Mouse (Mus musculus) hindbrain, embryonic 12.5 days (tissue): Measurements from ENCODE around the gene Exoc3l2. TPM values are rescaled to one million over a fixed set of nuclear protein-coding genes. Genes with fewer than 3 reads are reported as not detected.
"Not testable (repeated sequence)": the region's sequence is repeated elsewhere in the genome, so short reads cannot be mapped to it uniquely, and the experiment has no call there.

Experiments
- ATAC-seq: fragments of 200-750 bp; cut with Nextera tagmentation; 2 replicates; pipeline ENCODE4 v1.8.0; 2017; ENCODE audit warnings: moderate TSS enrichment; ENCODE audit not compliant: low FRiP score
- H3K27ac ChIP-seq: fragments of 300-500 bp; sonication (generic); 2 replicates; pipeline ENCODE4 v1.5.1; 2016; ENCODE audit warnings: mild to moderate bottlenecking
- H3K27me3 ChIP-seq: fragments of 300-500 bp; sonication (generic); 2 replicates; pipeline ENCODE4 v1.6.1; 2016; ENCODE audit warnings: mild to moderate bottlenecking
- H3K36me3 ChIP-seq: fragments of 300-500 bp; sonication (generic); 2 replicates; pipeline ENCODE4 v1.6.1; 2016; ENCODE audit warnings: mild to moderate bottlenecking
- H3K4me1 ChIP-seq: fragments of 300-500 bp; sonication (generic); 2 replicates; pipeline ENCODE4 v1.6.1; 2016
- H3K4me2 ChIP-seq: fragments of 300-500 bp; sonication (generic); replicated peaks from 2 replicates; pipeline ENCODE4 v1.6.1; 2016; ENCODE audit warnings: mild to moderate bottlenecking
- H3K4me3 ChIP-seq: fragments of 300-500 bp; sonication (generic); 2 replicates; pipeline ENCODE4 v1.5.1; 2016; ENCODE audit warnings: mild to moderate bottlenecking
- H3K9ac ChIP-seq: fragments of 300-500 bp; sonication (generic); 2 replicates; pipeline ENCODE4 v1.6.1; 2016; ENCODE audit warnings: mild to moderate bottlenecking, moderate library complexity
- H3K9me3 ChIP-seq: fragments of 300-500 bp; sonication (generic); replicated peaks from 2 replicates; pipeline ENCODE4 v1.6.1; 2016; ENCODE audit warnings: mild to moderate bottlenecking
- WGBS: fragments of 180-500 bp; shearing (Covaris S2); methylation state at CpG from one replicate; pipeline ENCODE4 v1.1.7; 2016; 5-methylcytosine and 5-hydroxymethylcytosine counted together
- polyA plus RNA-seq: library from polyadenylated mRNA; unstranded; fragments of >200 nt; fragmentation: Nextera tagmentation; extraction: Ambion mirVana; gene quantifications from 2 replicates; pipeline ENCODE4 v1.2.1, GENCODE M21; 2016

Gene Exoc3l2
- polyA plus RNA-seq, 1 experiment from 2014 or later = 1.0 TPM

GRCm38 (mm10) chr7:19498326-19498725 lies 35.2 kb downstream of the Exoc3l2 start:
- Histone ChIP-seq H3K4me2 (no peak overlapping the region), H3K27me3 (peaks cover 5% of the 10 kb centered on the region), H3K36me3 (no peaks in the 10 kb centered on the region), H3K4me3 (no peak overlapping the region), H3K9me3 (no peaks in the 10 kb centered on the region), H3K4me1 (no peaks in the 10 kb centered on the region), H3K27ac (no peak overlapping the region), H3K9ac (no peak overlapping the region)
- 73% methylated on average over 4 of the region's 4 CpGs for WGBS
- ATAC-seq = no peak

GRCm38 (mm10) chr7:19500420-19501363 lies 37.6 kb downstream of the Exoc3l2 start:
- H3K4me3 ChIP-seq = no peak overlapping the region
- H3K4me1 ChIP-seq = no peaks in the 10 kb centered on the region
- H3K27me3 ChIP-seq = no peaks in the 10 kb centered on the region
- H3K9ac ChIP-seq = no peak overlapping the region
- 72% methylated on average over 12 of the region's 12 CpGs for WGBS
- H3K36me3 ChIP-seq = no peaks in the 10 kb centered on the region
- ATAC-seq = no peak
- no peak overlapping the region for H3K4me2 ChIP-seq
- H3K27ac ChIP-seq = no peak overlapping the region
- H3K9me3 ChIP-seq = no peaks in the 10 kb centered on the region

DNA sequence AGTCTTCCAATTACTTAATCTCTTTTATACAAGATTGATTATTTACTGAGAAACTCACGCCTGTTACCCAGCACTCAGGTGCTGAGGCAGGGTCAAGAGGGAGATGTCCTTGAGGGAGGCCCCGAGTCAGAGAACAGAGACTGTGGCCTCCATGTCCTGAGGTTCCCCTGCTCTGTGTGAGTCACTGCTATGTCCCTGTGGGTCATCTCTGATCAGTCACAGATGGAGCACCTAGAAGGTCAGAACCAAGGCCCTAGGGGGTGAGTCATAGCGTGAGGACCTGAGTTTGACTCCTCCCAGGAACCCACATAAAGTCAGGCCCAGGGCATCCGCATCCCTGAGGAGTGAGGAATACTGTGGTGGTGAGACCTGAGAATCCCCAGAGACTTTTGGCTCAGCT lies 38.5 kb downstream of the Exoc3l2 start:
- no peak overlapping the region for H3K4me2 ChIP-seq
- no peak overlapping the region for H3K27ac ChIP-seq
- H3K36me3 ChIP-seq = no peaks in the 10 kb centered on the region
- no peaks in the 10 kb centered on the region for H3K9me3 ChIP-seq
- 84% methylated on average over 4 of the region's 4 CpGs for WGBS
- H3K9ac ChIP-seq = no peak overlapping the region
- no peaks in the 10 kb centered on the region for H3K27me3 ChIP-seq
- H3K4me1 ChIP-seq = peaks cover 4% of the 10 kb centered on the region
- no peak for ATAC-seq
- no peak overlapping the region for H3K4me3 ChIP-seq

DNA sequence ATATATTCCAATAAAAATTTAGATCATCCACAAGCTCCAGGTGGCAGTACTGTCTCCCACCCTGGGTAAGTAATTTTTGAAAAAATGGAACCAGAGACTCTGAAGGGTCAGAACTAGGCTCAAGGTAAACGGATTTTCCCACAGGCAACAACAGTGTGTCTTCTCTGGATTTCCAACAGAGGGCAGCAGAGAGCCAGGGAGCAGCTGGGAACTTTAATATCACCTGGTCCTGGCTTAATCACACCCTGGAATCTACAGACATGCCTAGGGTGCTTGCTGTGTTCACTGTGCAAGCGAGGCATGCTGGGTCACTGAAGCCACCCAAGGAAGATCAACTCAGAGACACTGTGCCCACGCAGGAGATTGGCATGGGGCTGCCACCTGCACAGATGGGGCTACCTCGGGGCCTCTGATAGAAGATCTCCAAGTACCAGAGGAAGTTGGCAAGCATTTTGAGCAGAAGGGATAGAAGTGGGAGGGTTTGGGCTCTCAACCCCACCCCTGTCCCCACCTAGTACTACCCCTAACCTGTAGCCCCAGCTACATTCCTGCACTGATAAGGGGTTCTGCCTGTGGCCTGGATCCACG lies 40.4 kb downstream of the Exoc3l2 start:
- Histone ChIP-seq H3K27ac (no peak overlapping the region), H3K4me2 (no peak overlapping the region), H3K27me3 (no peaks in the 10 kb centered on the region), H3K36me3 (no peaks in the 10 kb centered on the region), H3K4me1 (peaks cover 16% of the 10 kb centered on the region), H3K9ac (no peak overlapping the region), H3K9me3 (no peaks in the 10 kb centered on the region), H3K4me3 (no peak overlapping the region)
- 36% methylated on average over 5 of the region's 5 CpGs for WGBS
- no peak for ATAC-seq

GRCm38 (mm10) chr7:19506326-19506725 lies 43.2 kb downstream of the Exoc3l2 start:
- Histone ChIP-seq H3K4me2 (peak overlapping the region; percentile 93), H3K9me3 (no peaks in the 10 kb centered on the region), H3K27me3 (no peaks in the 10 kb centered on the region), H3K4me3 (peak overlapping the region; percentile 62; the same call in 1 of the 2 replicates), H3K4me1 (peaks cover 25% of the 10 kb centered on the region), H3K9ac (no peak overlapping the region), H3K27ac (no peak overlapping the region), H3K36me3 (no peaks in the 10 kb centered on the region)
- WGBS = 26% methylated on average over 6 of the region's 6 CpGs
- ATAC-seq = no peak

GRCm38 (mm10) chr7:19506969-19507611 lies 44.0 kb downstream of the Exoc3l2 start:
- Histone ChIP-seq H3K9ac (peak overlapping the region; percentile 76), H3K36me3 (no peaks in the 10 kb centered on the region), H3K4me1 (peaks cover 25% of the 10 kb centered on the region), H3K4me3 (peak overlapping the region; percentile 62), H3K4me2 (peak overlapping the region; percentile 93), H3K9me3 (no peaks in the 10 kb centered on the region), H3K27ac (peak overlapping the region; percentile 87), H3K27me3 (no peaks in the 10 kb centered on the region)
- WGBS = under 1% methylated on average over 71 of the region's 71 CpGs
- ATAC-seq = peak; percentile 19; the same call in 1 of the 2 replicates

DNA sequence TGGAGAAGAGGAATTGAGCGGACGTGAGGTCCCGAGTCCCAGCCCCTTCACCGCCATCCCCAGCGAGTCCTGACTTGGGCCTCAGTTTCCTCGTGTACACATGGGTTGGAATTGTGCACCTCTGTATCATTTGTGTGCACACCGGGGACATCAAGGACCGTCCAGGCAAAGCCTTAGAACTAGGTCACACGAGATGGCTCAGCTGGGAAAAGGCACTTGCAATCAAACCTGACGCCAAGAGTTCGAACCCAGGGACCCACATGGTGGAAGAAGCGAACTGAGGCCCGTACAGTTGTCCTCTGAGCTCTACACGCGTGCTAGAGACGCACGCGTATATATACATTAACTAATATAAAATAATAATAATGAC lies 44.5 kb downstream of the Exoc3l2 start:
- peaks cover 25% of the 10 kb centered on the region for H3K4me1 ChIP-seq
- H3K4me3 ChIP-seq = peak overlapping the region; percentile 62
- peak overlapping the region; percentile 93 for H3K4me2 ChIP-seq
- no peaks in the 10 kb centered on the region for H3K9me3 ChIP-seq
- H3K27me3 ChIP-seq = no peaks in the 10 kb centered on the region
- H3K36me3 ChIP-seq = no peaks in the 10 kb centered on the region
- no peak for ATAC-seq
- 4% methylated on average over 18 of the region's 18 CpGs for WGBS
- peak overlapping the region; percentile 76 for H3K9ac ChIP-seq
- H3K27ac ChIP-seq = peak overlapping the region; percentile 87

GRCm38 (mm10) chr7:19508150-19508923 lies 45.2 kb downstream of the Exoc3l2 start, which contains the start of the genes Bloc1s3 and Trappc6a:
Gene Bloc1s3 (minus strand): TSS chr7:19508367.
Gene Trappc6a (plus strand): TSS chr7:19508395.
- peak within 1 kb of the TSS; percentile 87 for H3K27ac ChIP-seq
- peak within 1 kb of the TSS; percentile 76 for H3K9ac ChIP-seq
- H3K4me2 ChIP-seq = peak within 1 kb of the TSS; percentile 93
- under 1% methylated on average over 56 of the region's 56 CpGs for WGBS
- ATAC-seq = peak; percentile 95
- no peaks in the 10 kb centered on the region for H3K36me3 ChIP-seq
- peak within 1 kb of the TSS; percentile 62 for H3K4me3 ChIP-seq
- no peaks in the 10 kb centered on the region for H3K9me3 ChIP-seq
- H3K27me3 ChIP-seq = no peaks in the 10 kb centered on the region
- peaks cover 25% of the 10 kb centered on the region for H3K4me1 ChIP-seq

DNA sequence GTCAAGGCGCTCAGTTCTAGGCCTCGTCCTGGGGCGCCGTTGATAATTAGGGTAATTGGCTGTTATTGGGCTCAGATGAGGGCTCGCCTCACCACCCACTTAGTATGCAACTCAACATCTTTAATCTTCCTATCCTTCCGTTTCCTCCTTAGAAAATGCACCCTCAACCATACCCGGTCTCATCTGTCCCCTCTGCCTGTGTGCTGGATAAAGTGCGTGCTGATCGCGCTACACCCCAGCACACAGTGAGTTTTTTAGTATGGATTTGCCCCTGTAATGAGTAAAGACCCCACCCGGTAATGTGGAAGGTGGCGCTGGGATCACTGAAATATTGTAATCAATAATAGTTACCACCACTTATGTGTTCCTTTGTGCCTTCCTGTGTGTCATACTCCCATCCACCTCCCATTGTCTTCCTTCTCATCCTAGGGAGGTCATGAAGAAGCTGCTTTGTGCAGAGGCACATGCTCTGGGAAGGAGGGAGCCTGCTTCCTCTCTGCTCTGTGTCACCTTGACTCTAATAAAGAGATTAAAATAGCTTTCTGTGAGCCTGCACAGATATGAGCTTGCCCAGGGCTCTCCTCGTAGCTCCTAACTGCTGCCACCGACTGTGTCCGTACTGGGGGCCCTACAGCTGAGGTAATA lies 45.9 kb downstream of the Exoc3l2 start:
- H3K27me3 ChIP-seq = no peaks in the 10 kb centered on the region
- peak overlapping the region; percentile 62 for H3K4me3 ChIP-seq
- peak overlapping the region; percentile 87 for H3K27ac ChIP-seq
- H3K4me1 ChIP-seq = peaks cover 25% of the 10 kb centered on the region
- no peaks in the 10 kb centered on the region for H3K36me3 ChIP-seq
- 8% methylated on average over 15 of the region's 15 CpGs for WGBS
- H3K4me2 ChIP-seq = peak overlapping the region; percentile 93
- ATAC-seq = peak; percentile 42
- H3K9me3 ChIP-seq = no peaks in the 10 kb centered on the region
- peak overlapping the region; percentile 76 for H3K9ac ChIP-seq

GRCm38 (mm10) chr7:19509786-19510185 lies 46.7 kb downstream of the Exoc3l2 start:
- peak overlapping the region; percentile 62 for H3K4me3 ChIP-seq
- no peak overlapping the region for H3K27ac ChIP-seq
- 89% methylated on average over 7 of the region's 7 CpGs for WGBS
- H3K36me3 ChIP-seq = no peaks in the 10 kb centered on the region
- H3K9ac ChIP-seq = no peak overlapping the region
- peaks cover 25% of the 10 kb centered on the region for H3K4me1 ChIP-seq
- ATAC-seq = no peak
- no peaks in the 10 kb centered on the region for H3K27me3 ChIP-seq
- peak overlapping the region; percentile 93 for H3K4me2 ChIP-seq
- H3K9me3 ChIP-seq = no peaks in the 10 kb centered on the region

- peaks cover 18% of the 10 kb centered on the region for H3K4me1 ChIP-seq
- not testable (repeated sequence) for H3K9me3 ChIP-seq, H3K4me2 ChIP-seq, H3K27ac ChIP-seq, H3K4me3 ChIP-seq, H3K9ac ChIP-seq, ATAC-seq, H3K36me3 ChIP-seq
- 73% methylated on average over 7 of the region's 7 CpGs for WGBS
- peaks cover 16% of the 10 kb centered on the region for H3K27me3 ChIP-seq
Observed at GRCm38 (mm10) chr7:19511934-19512333, 48.8 kb downstream of the Exoc3l2 start.
